Mouse (Mus musculus) heart, adult 2 months (tissue): ENCODE data around the gene Mul1.

Source experiments
- CTCF ChIP-seq: fragments of 200-600 bp; IDR thresholded peaks from 2 replicates; pipeline ENCODE4 v1.8.1; 2022; ENCODE audit warnings: antibody characterized with exemption, mild to moderate bottlenecking, moderate library complexity
- EP300 ChIP-seq: fragments of 200-500 bp; IDR thresholded peaks from 2 replicates; pipeline ENCODE4 v1.6.1; 2011; ENCODE audit warnings: low read depth, low read length, control low read depth; ENCODE audit not compliant: insufficient read depth
- POLR2A ChIP-seq: fragments of 200-500 bp; IDR thresholded peaks from 2 replicates; pipeline ENCODE4 v1.6.1; 2011; ENCODE audit warnings: mild to moderate bottlenecking, low read depth, low read length, control low read depth; ENCODE audit not compliant: insufficient read depth

DNA sequence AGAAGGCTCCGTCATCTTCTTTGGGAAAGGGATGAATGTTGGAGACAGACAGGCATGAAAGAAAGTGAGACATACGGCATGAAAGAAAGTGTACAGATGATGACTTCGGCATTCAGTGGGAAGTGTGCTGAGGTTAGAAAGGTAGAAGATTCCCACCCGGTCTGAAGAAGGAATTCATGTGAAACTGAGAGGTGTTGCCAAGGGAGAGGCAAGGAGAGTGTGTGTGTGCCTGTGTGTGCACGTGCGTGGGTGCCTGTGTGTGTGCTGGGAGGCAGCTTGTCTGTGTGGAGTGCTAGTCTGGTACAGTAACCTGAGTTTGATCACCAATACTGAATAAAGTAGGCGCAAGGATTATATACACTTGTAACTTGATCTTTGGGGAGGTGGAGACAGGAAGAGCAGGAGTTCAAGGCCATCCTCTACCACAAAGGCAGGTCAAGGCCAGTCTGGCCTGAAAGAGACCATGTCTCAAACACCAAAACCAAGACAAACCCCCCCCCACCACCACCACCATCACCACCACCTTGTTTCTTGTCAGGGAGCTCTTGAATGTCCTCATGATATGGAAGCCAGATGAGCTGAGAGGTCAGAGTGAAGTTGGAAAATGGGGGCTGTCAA, 22.9 kb upstream of the Mul1 start:
- TF ChIP-seq CTCF (no peak), POLR2A (no peak), EP300 (no peak)
